Mouse (Mus musculus) thymus, postnatal 0 days (tissue): ENCODE results near the gene Dnaic1. TPM values are rescaled to one million over a fixed set of nuclear protein-coding genes. Genes with fewer than 3 reads are reported as not detected.
"Not testable (repeated sequence)": the region's sequence is repeated elsewhere in the genome, so short reads cannot be mapped to it uniquely, and the experiment has no call there.

Experiments
- DNase-seq: peaks from one replicate; pipeline ENCODE4 v3.0.0-alpha.2; 2015; ENCODE audit warnings: low spot score
- polyA plus RNA-seq: library from polyadenylated mRNA; unstranded; fragments of >200 nt; fragmentation: Nextera tagmentation; extraction: Ambion mirVana; gene quantifications from 2 replicates; pipeline ENCODE4 v1.2.1, GENCODE M21; 2015

Dnaic1 gene
- polyA plus RNA-seq, 1 experiment from 2014 or later = 0.60 TPM

- no peak for DNase-seq
Observed at GRCm38 (mm10) chr4:41662723-41663122, 93.1 kb downstream of the Dnaic1 start.

- no peak for DNase-seq
Observed at GRCm38 (mm10) chr4:41663614-41664013, 94.0 kb downstream of the Dnaic1 start.

GRCm38 (mm10) chr4:41664533-41664932 is 95.0 kb downstream of the Dnaic1 start:
- DNase-seq = no peak

GRCm38 (mm10) chr4:41665009-41665675 is 95.6 kb downstream of the Dnaic1 start:
- DNase-seq = no peak

- no peak for DNase-seq
Observed at GRCm38 (mm10) chr4:41666646-41667045, 97.1 kb downstream of the Dnaic1 start.

- DNase-seq = no peak
Observed at GRCm38 (mm10) chr4:41670836-41671235, 101.3 kb downstream of the Dnaic1 start.

GRCm38 (mm10) chr4:41671500-41671899 is 101.9 kb downstream of the Dnaic1 start:
- no peak for DNase-seq

- DNase-seq = no peak
Observed at GRCm38 (mm10) chr4:41671963-41672480, 102.4 kb downstream of the Dnaic1 start.

- DNase-seq = no peak
Observed at GRCm38 (mm10) chr4:41672522-41672963, 103.0 kb downstream of the Dnaic1 start.

- DNase-seq = no peak
Observed at GRCm38 (mm10) chr4:41673186-41673585, 103.6 kb downstream of the Dnaic1 start.

- no peak for DNase-seq
Observed at GRCm38 (mm10) chr4:41676248-41677005, 106.9 kb downstream of the Dnaic1 start.

- DNase-seq = no peak
Observed at GRCm38 (mm10) chr4:41677006-41677629, 107.5 kb downstream of the Dnaic1 start.

- no peak for DNase-seq
Observed at GRCm38 (mm10) chr4:41678863-41679262, 109.3 kb downstream of the Dnaic1 start.

- no peak for DNase-seq
Observed at GRCm38 (mm10) chr4:41679291-41679690, 109.7 kb downstream of the Dnaic1 start.

- DNase-seq = no peak
Observed at GRCm38 (mm10) chr4:41681176-41681575, 111.6 kb downstream of the Dnaic1 start.

GRCm38 (mm10) chr4:41681947-41682346 is 112.4 kb downstream of the Dnaic1 start:
- DNase-seq = no peak

- no peak for DNase-seq
Observed at GRCm38 (mm10) chr4:41682789-41683188, 113.2 kb downstream of the Dnaic1 start.

- not testable (repeated sequence) for DNase-seq
Observed at GRCm38 (mm10) chr4:41683303-41683702, 113.7 kb downstream of the Dnaic1 start.

- not testable (repeated sequence) for DNase-seq
Observed at GRCm38 (mm10) chr4:41684131-41684930, 114.8 kb downstream of the Dnaic1 start.

GRCm38 (mm10) chr4:41684931-41685453 is 115.4 kb downstream of the Dnaic1 start:
- DNase-seq = not testable (repeated sequence)
